Mouse (Mus musculus) thymus, adult 2 months (tissue): ENCODE data around the gene Lfng.

Source experiments
- CTCF ChIP-seq: fragments of 200-500 bp; IDR thresholded peaks from 2 replicates; pipeline ENCODE4 v1.5.1; 2012; ENCODE audit warnings: mild to moderate bottlenecking, control low read depth, low read length, moderate library complexity, borderline replicate concordance; ENCODE audit not compliant: control insufficient read depth, poor library complexity, insufficient read depth; ENCODE audit errors: extremely low read depth
- POLR2A ChIP-seq: fragments of 200-500 bp; IDR thresholded peaks from 2 replicates; pipeline ENCODE4 v1.6.1; 2012; ENCODE audit warnings: mild to moderate bottlenecking, low read length, control low read depth, moderate library complexity; ENCODE audit not compliant: control insufficient read depth, poor library complexity, insufficient read depth; ENCODE audit errors: extremely low read depth

- no peak for TF ChIP-seq POLR2A
- TF ChIP-seq CTCF, result no peak
Measured at GRCm38 (mm10) chr5:140645454-140645853, 38.3 kb downstream of the Lfng start.
